Mouse (Mus musculus) liver, embryonic 14.5 days (tissue): ENCODE measurements around the gene Mrpl54.

Source experiments
- CTCF ChIP-seq: IDR thresholded peaks from 2 replicates; pipeline ENCODE4 v1.5.1; 2016; ENCODE audit warnings: antibody characterized with exemption, low read depth, control low read depth
- EP300 ChIP-seq: IDR thresholded peaks from 2 replicates; pipeline ENCODE4 v1.6.1; 2016; ENCODE audit warnings: antibody characterized with exemption, low read depth

GRCm38 (mm10) chr10:81315587-81315986 is 48.9 kb upstream of the Mrpl54 start:
- TF ChIP-seq CTCF = no peak
- no peak for TF ChIP-seq EP300
